Mouse (Mus musculus): Measurements from ENCODE around the gene Padi1. TPM values are rescaled to one million over a fixed set of nuclear protein-coding genes. Genes with fewer than 3 reads are reported as not detected.
A peak's percentile ranks its signal among the peaks of the same experiment; 100 is the strongest.

The Padi1 gene
- polyA plus RNA-seq, 1 experiment from 2014 or later: 0.21 TPM

GRCm38 (mm10) chr4:140814241-140815225 is 31.0 kb downstream of the Padi1 start:
- peak; percentile 77 for ATAC-seq (replicated peaks; ENCODE audit: low FRiP score)
- H3K9ac ChIP-seq: peak overlapping the region; percentile 47
- H3K4me2 ChIP-seq: peak overlapping the region; percentile 85
- H3K36me3 ChIP-seq: no peaks in the 10 kb centered on the region
- peaks cover 7% of the 10 kb centered on the region; the same call in 1 of the 2 replicates for H3K27me3 ChIP-seq
- 24% methylated on average over 36 of the region's 36 CpGs for WGBS
- H3K27ac ChIP-seq: peak overlapping the region; percentile 79
- H3K4me1 ChIP-seq: peaks cover 51% of the 10 kb centered on the region
- peak overlapping the region; percentile 49 for H3K4me3 ChIP-seq (replicated peaks)
- no peaks in the 10 kb centered on the region for H3K9me3 ChIP-seq (replicated peaks)

- H3K4me2 ChIP-seq: peak overlapping the region; percentile 85
- H3K27me3 ChIP-seq: peaks cover 7% of the 10 kb centered on the region; the same call in 1 of the 2 replicates
- no peaks in the 10 kb centered on the region for H3K36me3 ChIP-seq
- peaks cover 51% of the 10 kb centered on the region for H3K4me1 ChIP-seq
- H3K27ac ChIP-seq: peak overlapping the region; percentile 67
- peak overlapping the region; percentile 49 for H3K4me3 ChIP-seq (replicated peaks)
- no peak for ATAC-seq (replicated peaks; ENCODE audit: low FRiP score)
- WGBS: 9% methylated on average over 13 of the region's 13 CpGs
- H3K9ac ChIP-seq: no peak overlapping the region
- no peaks in the 10 kb centered on the region for H3K9me3 ChIP-seq (replicated peaks)
Observed at GRCm38 (mm10) chr4:140813358-140814185, 32.0 kb downstream of the Padi1 start.

DNA sequence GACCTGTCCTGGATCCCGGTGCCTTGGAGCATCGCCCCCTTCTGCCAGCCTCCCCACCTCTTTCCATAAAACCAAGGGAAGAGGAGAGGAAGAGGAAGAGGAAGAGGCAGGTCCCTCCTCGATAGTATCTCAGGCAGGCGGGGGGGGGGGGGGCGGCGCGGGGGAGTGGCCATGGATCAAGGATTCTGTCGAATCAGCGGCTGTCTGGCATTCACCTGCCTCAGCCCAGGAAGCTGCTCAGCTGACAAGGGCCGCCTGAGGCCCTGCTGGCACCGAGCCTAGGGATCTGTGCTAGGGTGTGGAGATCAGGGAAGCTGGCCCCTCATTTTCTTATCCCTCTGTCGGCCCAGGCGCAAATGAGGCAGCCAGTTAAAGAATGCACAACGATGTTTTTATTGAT is 33.0 kb downstream of the Padi1 start:
- Histone ChIP-seq H3K9ac (no peak overlapping the region), H3K4me1 (peaks cover 51% of the 10 kb centered on the region), H3K27ac (no peak overlapping the region), H3K4me2 (peak overlapping the region; percentile 36), H3K4me3 (replicated peaks) (no peak overlapping the region), H3K27me3 (peaks cover 7% of the 10 kb centered on the region; the same call in 1 of the 2 replicates), H3K9me3 (replicated peaks) (no peaks in the 10 kb centered on the region), H3K36me3 (no peaks in the 10 kb centered on the region)
- WGBS: 16% methylated on average over 14 of the region's 14 CpGs
- ATAC-seq (replicated peaks; ENCODE audit: low FRiP score): no peak

DNA sequence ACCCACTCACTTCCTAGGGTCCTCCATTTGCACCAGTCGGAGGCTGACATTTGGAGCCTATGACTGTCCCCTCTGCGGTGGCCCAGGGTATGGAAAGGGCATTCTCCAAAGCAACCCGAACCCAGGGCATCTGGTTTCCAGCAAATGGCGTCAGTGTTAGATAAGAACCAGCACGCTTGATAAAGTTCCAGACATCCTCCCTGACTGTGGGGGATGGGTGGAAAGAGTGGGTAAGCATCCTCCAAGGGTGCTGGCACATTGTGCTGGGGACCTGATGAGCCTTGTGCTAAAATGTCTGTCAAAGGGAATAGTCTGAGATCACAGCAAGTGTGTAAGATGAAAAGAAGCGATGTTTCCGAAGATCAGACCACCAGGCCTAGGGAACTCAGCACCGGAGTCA is 33.4 kb downstream of the Padi1 start:
- no peaks in the 10 kb centered on the region for H3K9me3 ChIP-seq (replicated peaks)
- no peaks in the 10 kb centered on the region for H3K36me3 ChIP-seq
- H3K27me3 ChIP-seq: peaks cover 7% of the 10 kb centered on the region; the same call in 1 of the 2 replicates
- peaks cover 51% of the 10 kb centered on the region for H3K4me1 ChIP-seq
- H3K4me3 ChIP-seq (replicated peaks): no peak overlapping the region
- no peak for ATAC-seq (replicated peaks; ENCODE audit: low FRiP score)
- no peak overlapping the region for H3K9ac ChIP-seq
- no peak overlapping the region for H3K27ac ChIP-seq
- WGBS: 34% methylated on average over 8 of the region's 8 CpGs
- peak overlapping the region; percentile 36 for H3K4me2 ChIP-seq

DNA sequence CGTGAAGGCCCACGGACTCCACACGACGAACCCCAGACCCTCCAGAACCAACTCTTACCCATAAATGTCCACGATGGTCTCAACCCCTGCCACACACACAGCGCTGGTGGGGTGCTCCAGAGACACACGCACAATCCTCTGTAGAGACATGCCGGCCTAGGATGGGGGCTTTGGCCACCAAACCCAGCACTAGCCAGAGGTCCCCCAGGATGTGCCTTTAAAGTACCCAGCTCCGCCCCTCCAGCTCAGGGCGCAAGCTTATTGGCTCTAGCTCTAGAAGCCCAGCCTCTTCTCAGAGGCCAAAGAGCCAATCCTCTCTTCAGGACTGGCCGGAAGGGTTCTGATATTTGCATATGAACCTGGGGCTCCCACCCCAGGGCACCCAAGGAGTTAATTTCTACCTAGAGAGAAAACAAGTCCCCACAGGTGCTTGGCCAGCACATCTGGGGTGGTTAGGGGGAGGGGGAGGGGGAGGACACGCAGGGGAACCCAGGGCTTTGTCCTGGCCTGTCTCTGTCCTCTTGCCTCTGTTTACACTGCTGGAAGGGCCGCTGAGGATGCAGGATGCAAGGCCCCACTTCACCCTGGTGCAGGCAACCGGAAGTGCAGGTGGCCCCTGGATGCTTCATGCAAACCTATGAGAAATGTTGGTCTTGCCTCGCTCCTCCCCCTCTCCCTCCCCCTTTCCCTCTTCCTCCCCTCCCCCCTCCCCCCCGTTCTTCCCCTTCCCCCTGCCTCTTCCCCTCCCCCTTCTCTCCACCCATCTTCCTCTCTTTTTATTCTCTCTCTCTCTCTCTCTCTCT is 34.9 kb downstream of the Padi1 start, which contains the start of gene Padi3:
TSS of gene Padi3 (minus strand) at position 191 of the 803 bp plus-strand sequence.
- Histone ChIP-seq H3K36me3 (no peaks in the 10 kb centered on the region), H3K4me3 (replicated peaks) (no peak within 1 kb of the TSS), H3K9me3 (replicated peaks) (no peaks in the 10 kb centered on the region), H3K4me2 (no peak within 1 kb of the TSS), H3K4me1 (peaks cover 36% of the 10 kb centered on the region), H3K27ac (no peak within 1 kb of the TSS), H3K27me3 (peaks cover 10% of the 10 kb centered on the region; the same call in 1 of the 2 replicates), H3K9ac (no peak within 1 kb of the TSS)
- no peak for ATAC-seq (replicated peaks; ENCODE audit: low FRiP score)
- WGBS: 73% methylated on average over 16 of the region's 16 CpGs

DNA sequence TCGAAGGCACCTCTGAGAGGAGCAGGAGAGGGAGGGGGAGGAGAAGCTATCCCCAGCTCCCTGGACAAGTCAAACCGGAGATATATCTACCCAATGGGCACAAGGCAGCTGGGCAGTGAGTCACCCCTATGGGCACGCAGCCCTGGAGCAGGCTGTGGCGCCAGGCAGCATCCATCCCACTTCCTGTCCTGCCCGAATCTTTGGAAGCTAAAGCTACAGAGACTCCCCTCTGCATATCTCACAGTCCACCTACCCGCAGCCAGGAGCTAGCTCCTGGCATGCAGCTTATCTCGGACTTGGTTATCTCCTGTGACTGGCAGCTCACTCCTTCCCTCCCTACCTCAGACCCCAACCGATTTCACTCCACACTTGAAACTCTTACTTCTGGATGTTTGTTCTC is 36.5 kb downstream of the Padi1 start:
- WGBS: 76% methylated on average over 8 of the region's 8 CpGs
- no peak overlapping the region for H3K4me3 ChIP-seq (replicated peaks)
- no peak overlapping the region for H3K9ac ChIP-seq
- no peak overlapping the region for H3K27ac ChIP-seq
- H3K36me3 ChIP-seq: no peaks in the 10 kb centered on the region
- H3K4me2 ChIP-seq: no peak overlapping the region
- ATAC-seq (replicated peaks; ENCODE audit: low FRiP score): no peak
- peaks cover 28% of the 10 kb centered on the region for H3K4me1 ChIP-seq
- no peaks in the 10 kb centered on the region for H3K9me3 ChIP-seq (replicated peaks)
- peaks cover 10% of the 10 kb centered on the region for H3K27me3 ChIP-seq

DNA sequence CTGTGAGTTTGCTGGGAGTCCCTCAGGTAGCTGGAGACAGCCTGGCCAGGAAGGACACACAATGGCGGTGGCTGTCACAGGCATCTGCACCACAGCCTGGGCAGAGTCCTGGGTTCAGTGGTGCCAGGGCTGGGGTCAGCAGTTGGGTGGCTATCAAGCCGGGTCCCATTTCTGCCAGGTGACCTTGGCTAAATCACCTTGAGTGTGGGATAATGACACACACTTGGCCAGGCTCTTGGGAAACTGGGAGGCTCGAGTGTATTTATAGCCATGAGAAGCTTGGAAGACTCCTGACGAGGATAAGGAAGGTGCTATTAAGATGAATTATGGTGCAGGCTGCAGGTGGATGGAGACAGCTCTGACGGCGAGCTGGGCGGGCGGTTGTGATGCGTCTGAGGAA is 41.0 kb downstream of the Padi1 start:
- Histone ChIP-seq H3K27ac (no peak overlapping the region), H3K36me3 (no peaks in the 10 kb centered on the region), H3K9me3 (replicated peaks) (no peaks in the 10 kb centered on the region), H3K4me2 (no peak overlapping the region), H3K4me1 (no peaks in the 10 kb centered on the region), H3K4me3 (replicated peaks) (no peak overlapping the region), H3K9ac (no peak overlapping the region), H3K27me3 (peaks cover 4% of the 10 kb centered on the region)
- ATAC-seq (replicated peaks; ENCODE audit: low FRiP score): no peak
- 47% methylated on average over 9 of the region's 9 CpGs for WGBS

DNA sequence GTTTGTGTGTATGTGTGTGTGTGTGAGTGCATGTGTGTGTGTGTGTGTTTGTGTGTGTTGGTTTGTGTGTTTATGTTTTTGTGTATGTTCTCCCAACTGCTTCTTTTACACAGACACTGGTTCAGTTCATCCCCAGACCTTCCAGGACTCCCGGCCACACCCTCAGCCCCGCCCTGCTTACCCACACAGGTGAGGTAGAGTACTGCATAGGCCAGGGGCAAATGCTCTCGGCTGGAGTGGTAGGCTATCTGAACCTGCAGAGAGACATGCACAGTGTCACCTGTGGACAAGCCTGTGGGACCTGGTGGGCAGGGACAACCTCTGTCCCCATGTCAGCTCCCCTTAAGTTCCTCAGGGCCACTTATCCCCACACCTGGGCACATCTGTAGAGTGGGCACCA is 44.2 kb downstream of the Padi1 start:
- no peak overlapping the region for H3K4me2 ChIP-seq
- H3K36me3 ChIP-seq: no peaks in the 10 kb centered on the region
- H3K9ac ChIP-seq: no peak overlapping the region
- no peak overlapping the region for H3K4me3 ChIP-seq (replicated peaks)
- no peak overlapping the region for H3K27ac ChIP-seq
- no peaks in the 10 kb centered on the region for H3K4me1 ChIP-seq
- peaks cover under 1% of the 10 kb centered on the region for H3K27me3 ChIP-seq
- WGBS: 82% methylated on average over 3 of the region's 3 CpGs
- no peaks in the 10 kb centered on the region for H3K9me3 ChIP-seq (replicated peaks)
- ATAC-seq (replicated peaks; ENCODE audit: low FRiP score): no peak

DNA sequence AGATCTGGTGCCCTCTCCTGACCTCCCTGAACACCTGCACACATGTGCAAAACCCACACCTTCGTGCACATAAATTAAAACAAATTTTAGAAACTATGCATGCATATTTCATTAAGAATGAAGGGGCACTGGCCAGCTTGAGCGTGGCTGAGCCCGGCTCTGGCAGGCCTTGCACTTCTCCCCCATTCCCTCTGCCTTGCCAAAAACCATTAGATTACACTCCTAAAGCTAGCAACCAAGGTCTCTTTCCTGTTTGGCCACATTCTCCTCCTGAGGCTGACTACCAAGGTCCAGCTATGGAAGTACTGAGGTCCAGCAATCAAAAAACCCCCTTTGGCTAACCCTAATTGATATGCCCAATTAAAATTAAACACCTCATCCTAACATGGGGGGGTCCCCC is 48.8 kb downstream of the Padi1 start:
- no peaks in the 10 kb centered on the region for H3K27me3 ChIP-seq
- H3K4me1 ChIP-seq: 0 out of 2 replicates have a peak, but pooled peaks cover 3% of the 10 kb centered on the region
- no peaks in the 10 kb centered on the region for H3K36me3 ChIP-seq
- WGBS: 82% methylated on average over 3 of the region's 3 CpGs
- no peak for ATAC-seq (replicated peaks; ENCODE audit: low FRiP score)
- no peak overlapping the region for H3K4me2 ChIP-seq
- no peak overlapping the region for H3K4me3 ChIP-seq (replicated peaks)
- H3K9me3 ChIP-seq (replicated peaks): no peaks in the 10 kb centered on the region
- H3K9ac ChIP-seq: no peak overlapping the region
- no peak overlapping the region for H3K27ac ChIP-seq

- ATAC-seq (replicated peaks; ENCODE audit: low FRiP score): no peak
- no peaks in the 10 kb centered on the region for H3K27me3 ChIP-seq
- H3K4me1 ChIP-seq: peaks cover 12% of the 10 kb centered on the region
- 73% methylated on average over 9 of the region's 9 CpGs for WGBS
- no peak overlapping the region for H3K9ac ChIP-seq
- no peak overlapping the region for H3K4me2 ChIP-seq
- H3K36me3 ChIP-seq: no peaks in the 10 kb centered on the region
- no peak overlapping the region for H3K4me3 ChIP-seq (replicated peaks)
- no peak overlapping the region for H3K27ac ChIP-seq
- no peaks in the 10 kb centered on the region for H3K9me3 ChIP-seq (replicated peaks)
Observed at GRCm38 (mm10) chr4:140794678-140795077, 50.9 kb downstream of the Padi1 start.

DNA sequence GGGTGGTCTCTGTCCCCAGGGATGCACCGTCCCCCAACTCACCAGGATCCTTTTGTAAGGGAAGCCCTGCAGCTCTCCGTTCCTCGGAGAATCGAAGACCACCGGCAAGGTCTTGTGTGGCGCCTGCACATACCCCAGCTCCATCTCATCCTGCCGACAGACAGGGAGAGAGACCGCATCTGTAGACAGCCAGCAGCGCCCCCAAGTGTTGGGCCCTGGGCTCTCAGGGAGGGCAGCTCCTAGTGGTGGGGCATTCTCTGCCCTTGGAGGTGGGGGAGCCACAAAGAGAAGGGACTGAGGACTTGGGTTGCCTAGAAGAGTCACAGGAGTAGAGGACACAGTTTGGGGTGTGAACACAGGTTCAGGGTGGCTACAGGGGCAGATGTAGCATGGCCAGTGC is 51.8 kb downstream of the Padi1 start:
- Histone ChIP-seq H3K27ac (no peak overlapping the region), H3K4me3 (replicated peaks) (no peak overlapping the region), H3K9ac (no peak overlapping the region), H3K9me3 (replicated peaks) (no peaks in the 10 kb centered on the region), H3K4me1 (peaks cover 19% of the 10 kb centered on the region), H3K4me2 (no peak overlapping the region), H3K36me3 (no peaks in the 10 kb centered on the region), H3K27me3 (no peaks in the 10 kb centered on the region)
- ATAC-seq (replicated peaks; ENCODE audit: low FRiP score): no peak
- WGBS: 56% methylated on average over 9 of the region's 9 CpGs

Measured in kidney, embryonic 15.5 days (tissue).